Mouse (Mus musculus): Measurements from ENCODE around the gene Gm867. TPM values are rescaled to one million over a fixed set of nuclear protein-coding genes. Genes with fewer than 3 reads are reported as not detected.
A peak's percentile ranks its signal among the peaks of the same experiment; 100 is the strongest.

The Gm867 gene
- total and polyA plus RNA-seq, 3 experiments, result 0.08 to 1.6 TPM; not detected in 1

DNA sequence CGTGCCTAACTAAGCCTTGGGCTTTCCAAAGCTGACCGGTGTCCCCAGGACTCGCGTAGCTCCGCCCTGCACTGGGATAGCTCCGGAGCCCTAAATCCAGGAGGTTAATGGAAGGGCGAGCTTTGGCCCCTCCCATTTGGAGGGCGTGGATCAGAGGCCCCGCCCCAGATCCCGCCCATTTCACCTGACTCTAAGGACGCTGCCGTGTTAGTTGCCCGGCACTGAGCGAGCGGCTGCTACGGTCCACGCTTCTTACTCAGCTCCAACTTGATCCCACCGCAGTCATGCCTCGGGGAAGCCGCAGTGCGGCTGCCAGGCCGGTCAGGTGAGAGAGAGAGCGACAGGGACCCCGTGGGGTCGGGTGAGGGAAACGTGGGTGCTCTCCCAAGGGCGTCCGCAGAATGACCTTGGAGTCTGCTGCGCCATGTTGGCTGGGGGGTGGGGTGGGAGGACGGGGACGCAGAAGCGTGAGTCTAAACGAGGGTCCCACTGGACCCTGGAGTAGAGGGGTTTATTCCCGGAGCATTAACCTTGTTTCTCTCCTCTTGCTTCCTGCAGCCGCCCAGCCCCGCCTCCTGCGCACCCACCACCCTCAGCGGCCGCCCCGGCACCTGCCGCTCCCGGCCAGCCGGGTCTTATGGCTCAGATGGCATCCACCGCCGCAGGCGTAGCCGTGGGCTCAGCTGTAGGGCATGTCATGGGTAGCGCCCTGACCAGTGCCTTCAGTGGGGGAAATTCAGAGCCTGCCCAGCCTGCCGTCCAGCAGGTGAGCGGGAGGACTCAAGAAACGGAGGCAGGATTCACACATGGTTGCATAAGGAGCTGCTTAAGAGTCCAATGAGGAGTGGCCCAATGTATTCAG, 4.6 kb downstream of the Gm867 start, which contains the start of gene Mmp11:
TSS of gene Mmp11 (minus strand) at position 817 of the 862 bp plus-strand sequence.
- Histone ChIP-seq H3K4me1 (ENCODE audit: control insufficient read depth in 1 of 2, insufficient read depth in 2 of 2, low read length in 2 of 2) (peaks cover 16 to 31% of the 10 kb centered on the region in 2 experiments), H3K27me3 (ENCODE audit: control insufficient read depth in 1 of 2, insufficient read depth in 2 of 2, low read length in 2 of 2) (no peaks in the 10 kb centered on the region; a peak in 1 of 4 replicates), H3K27ac (ENCODE audit: control insufficient read depth, low read depth, low read length) (peak within 1 kb of the TSS; percentile 59)

DNA sequence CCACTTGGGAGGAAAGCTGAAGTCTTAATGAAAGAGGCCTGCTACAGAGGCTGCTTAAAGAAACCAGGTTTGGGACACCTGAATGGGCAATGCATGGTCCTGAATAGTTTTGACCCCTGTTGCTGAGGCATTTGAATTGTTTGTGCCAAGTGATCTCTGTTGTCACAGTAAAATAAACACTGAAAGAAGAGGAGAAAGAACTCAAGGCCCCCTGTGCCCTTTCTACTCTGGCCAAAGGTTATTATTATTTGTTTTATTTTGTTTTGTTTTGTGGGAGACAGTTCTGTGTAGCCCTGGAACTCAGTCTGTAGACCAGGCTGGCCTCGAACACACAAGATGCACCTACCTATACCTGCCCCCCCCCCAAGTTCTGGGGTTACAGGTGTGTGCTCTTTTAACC, 5.5 kb downstream of the Gm867 start:
- TF ChIP-seq MAZ (IDR thresholded peaks at IDR 0.05; ENCODE audit: low read depth, low read length) (no peak), TAL1 (IDR thresholded peaks at IDR 0.05; ENCODE audit: low read length) (no peak)
- Histone ChIP-seq H3K4me3 (ENCODE audit: control insufficient read depth in 1 of 2, insufficient read depth in 1 of 2, low read depth in 2 of 2, low read length in 2 of 2) (no peak overlapping the region), H3K9ac (ENCODE audit: control insufficient read depth, low read depth, low read length, poor library complexity, severe bottlenecking) (no peak overlapping the region), H3K36me3 (ENCODE audit: control insufficient read depth in 1 of 2, insufficient read depth in 2 of 2, low read length in 2 of 2) (peaks cover 0 to 28% of the 10 kb centered on the region in 2 experiments; a peak in 2 of 4 replicates), H3K79me2 (ENCODE audit: control insufficient read depth, insufficient read depth, low read length, poor library complexity) (peaks cover 9% of the 10 kb centered on the region), H3K27ac (ENCODE audit: control insufficient read depth, low read depth, low read length) (no peak overlapping the region), H3K9me3 (replicated peaks; ENCODE audit: insufficient read depth, low read length) (no peaks in the 10 kb centered on the region), H3K4me1 (ENCODE audit: control insufficient read depth in 1 of 2, insufficient read depth in 2 of 2, low read length in 2 of 2) (peaks cover 13 to 25% of the 10 kb centered on the region in 2 experiments), H3K27me3 (ENCODE audit: control insufficient read depth in 1 of 2, insufficient read depth in 2 of 2, low read length in 2 of 2) (no peaks in the 10 kb centered on the region; a peak in 1 of 4 replicates)
- DNase-seq (ENCODE audit: low read depth, low spot score), result no peak

More for the DNA sequence above, 4.6 kb downstream of the Gm867 start, which contains the start of gene Mmp11:
- no peak for TF ChIP-seq MYB (IDR thresholded peaks at IDR 0.05; ENCODE audit: low read depth, low read length)
- no peak for TF ChIP-seq E2F4 (IDR thresholded peaks at IDR 0.05; ENCODE audit: borderline replicate concordance, low read depth, low read length)
- TF ChIP-seq POLR2A (IDR thresholded peaks at IDR 0.05; ENCODE audit: control insufficient read depth in 1 of 2, insufficient read depth in 1 of 2, low read depth in 1 of 2, low read length in 2 of 2, poor library complexity in 1 of 2), result peak; percentile 69 to 93
- peak; percentile 63 for TF ChIP-seq HCFC1 (IDR thresholded peaks at IDR 0.05; ENCODE audit: low read depth, low read length)
- TF ChIP-seq ETS1 (IDR thresholded peaks at IDR 0.05; ENCODE audit: low read depth, low read length), result no peak
- 0 out of 2 replicates have a peak, but pooled peaks have one; percentile 49 for TF ChIP-seq ZMIZ1 (IDR thresholded peaks at IDR 0.05; ENCODE audit: low read depth, low read length)
- TF ChIP-seq SIN3A (IDR thresholded peaks at IDR 0.05; ENCODE audit: low read length), result peak; percentile 90
- TF ChIP-seq UBTF (IDR thresholded peaks at IDR 0.05; ENCODE audit: borderline replicate concordance, insufficient read depth, low read depth, low read length), result no peak
- TF ChIP-seq MXI1 (IDR thresholded peaks at IDR 0.05; ENCODE audit: low read depth, low read length), result peak; percentile 94
- TF ChIP-seq POLR2AphosphoS2 (IDR thresholded peaks at IDR 0.05; ENCODE audit: low read length), result peak; percentile 88; the same call in 1 of the 2 replicates
- no peak for TF ChIP-seq RCOR1 (IDR thresholded peaks at IDR 0.05; ENCODE audit: low read depth, low read length)
- TF ChIP-seq ELF1 (IDR thresholded peaks at IDR 0.05; ENCODE audit: low read depth, low read length), result 0 out of 2 replicates have a peak, but pooled peaks have one; percentile 11
- no peak for TF ChIP-seq CHD1 (IDR thresholded peaks at IDR 0.05; ENCODE audit: low read depth, low read length)
- TF ChIP-seq MYC (IDR thresholded peaks at IDR 0.05; ENCODE audit: low read depth, low read length), result peak; percentile 31; the same call in 1 of the 2 replicates
- peak; percentile 85 for TF ChIP-seq NELFE (IDR thresholded peaks at IDR 0.05; ENCODE audit: low read depth, low read length)
- 0 out of 2 replicates have a peak, but pooled peaks have one; percentile 65 for TF ChIP-seq TBP (IDR thresholded peaks at IDR 0.05; ENCODE audit: low read depth, low read length)
- TF ChIP-seq MAZ (IDR thresholded peaks at IDR 0.05; ENCODE audit: low read depth, low read length), result no peak
- TF ChIP-seq TCF12 (IDR thresholded peaks at IDR 0.05; ENCODE audit: low read depth, low read length), result peak; percentile 30; the same call in 1 of the 2 replicates
- no peak for TF ChIP-seq MEF2A (IDR thresholded peaks at IDR 0.05; ENCODE audit: extremely low read depth, insufficient replicate concordance, low read depth, low read length, poor library complexity, severe bottlenecking)
- TF ChIP-seq MAX (IDR thresholded peaks at IDR 0.05; ENCODE audit: low read length), result peak; percentile 69
- TF ChIP-seq ZNF384 (IDR thresholded peaks at IDR 0.05; ENCODE audit: low read depth, low read length), result no peak
- no peak for TF ChIP-seq POLR2AphosphoS5 (IDR thresholded peaks at IDR 0.05; ENCODE audit: borderline replicate concordance, low read depth, low read length)
- no peaks in the 10 kb centered on the region for H3K9me3 ChIP-seq (replicated peaks; ENCODE audit: insufficient read depth, low read length)
- peak within 1 kb of the TSS; percentile 94 for H3K9ac ChIP-seq (ENCODE audit: control insufficient read depth, low read depth, low read length, poor library complexity, severe bottlenecking)
- peaks cover 9% of the 10 kb centered on the region for H3K79me2 ChIP-seq (ENCODE audit: control insufficient read depth, insufficient read depth, low read length, poor library complexity)
- H3K36me3 ChIP-seq (ENCODE audit: control insufficient read depth in 1 of 2, insufficient read depth in 2 of 2, low read length in 2 of 2), result peaks cover 0 to 31% of the 10 kb centered on the region in 2 experiments; a peak in 2 of 4 replicates
- H3K4me3 ChIP-seq (ENCODE audit: control insufficient read depth in 1 of 2, insufficient read depth in 1 of 2, low read depth in 2 of 2, low read length in 2 of 2), result peak within 1 kb of the TSS; percentile 98 to 99
- DNase-seq (ENCODE audit: low read depth, low spot score), result peak; percentile 92

Measured in MEL (cell line).